Mouse (Mus musculus) testis, adult 2 months (tissue): Measurements from ENCODE around the gene Unc5cl.

Experiments
- CTCF ChIP-seq: fragments of 200-500 bp; IDR thresholded peaks from 2 replicates; pipeline ENCODE4 v1.5.1; 2012; ENCODE audit warnings: low read depth, mild to moderate bottlenecking, inconsistent platforms, low read length, moderate library complexity; ENCODE audit not compliant: control insufficient read depth, insufficient read depth, insufficient replicate concordance
- POLR2A ChIP-seq: fragments of 200-500 bp; IDR thresholded peaks from 2 replicates; pipeline ENCODE4 v1.6.1; 2012; ENCODE audit warnings: low read depth, mild to moderate bottlenecking, inconsistent platforms, low read length, moderate library complexity; ENCODE audit not compliant: control insufficient read depth

- no peak for TF ChIP-seq POLR2A
- TF ChIP-seq CTCF = no peak
Measured at GRCm38 (mm10) chr17:48407910-48408525, 46.7 kb upstream of the Unc5cl start.
